Mouse (Mus musculus) cerebellum, adult 11-12 months (tissue): ENCODE data around the gene Spint5.

ENCODE experiments used
- DNase-seq: peaks from one replicate; pipeline ENCODE4 v3.0.0; 2022

Gene Spint5

GRCm38 (mm10) chr2:164737377-164738090, 22.4 kb downstream of the Spint5 start:
- no peak for DNase-seq

- DNase-seq = no peak
Measured at GRCm38 (mm10) chr2:164739876-164740275, 24.8 kb downstream of the Spint5 start.

- no peak for DNase-seq
Measured at GRCm38 (mm10) chr2:164744987-164745386, 29.9 kb downstream of the Spint5 start.

- peak; percentile 88 for DNase-seq
Measured at GRCm38 (mm10) chr2:164745843-164746479, 30.9 kb downstream of the Spint5 start, which contains the start of the genes Wfdc3 and Dnttip1. Wfdc3 (minus strand) TSS chr2:164745931. Dnttip1 (plus strand) TSS chr2:164745983.

- no peak for DNase-seq
Measured at GRCm38 (mm10) chr2:164746693-164747092, 31.6 kb downstream of the Spint5 start.

GRCm38 (mm10) chr2:164748191-164748590, 33.1 kb downstream of the Spint5 start:
- DNase-seq = no peak

- DNase-seq = no peak
Measured at GRCm38 (mm10) chr2:164748991-164749390, 33.9 kb downstream of the Spint5 start.

- no peak for DNase-seq
Measured at GRCm38 (mm10) chr2:164752454-164752853, 37.3 kb downstream of the Spint5 start.

GRCm38 (mm10) chr2:164754105-164754504, 39.0 kb downstream of the Spint5 start:
- DNase-seq = no peak

GRCm38 (mm10) chr2:164754800-164755199, 39.7 kb downstream of the Spint5 start:
- DNase-seq = no peak

GRCm38 (mm10) chr2:164757841-164758240, 42.7 kb downstream of the Spint5 start:
- DNase-seq = no peak

- DNase-seq = no peak
Measured at GRCm38 (mm10) chr2:164758692-164759091, 43.6 kb downstream of the Spint5 start.

GRCm38 (mm10) chr2:164760059-164760833, 45.1 kb downstream of the Spint5 start:
- no peak for DNase-seq

- no peak for DNase-seq
Measured at GRCm38 (mm10) chr2:164761502-164761901, 46.4 kb downstream of the Spint5 start.

- no peak for DNase-seq
Measured at GRCm38 (mm10) chr2:164761971-164762370, 46.9 kb downstream of the Spint5 start.

GRCm38 (mm10) chr2:164762593-164762992, 47.5 kb downstream of the Spint5 start:
- no peak for DNase-seq

GRCm38 (mm10) chr2:164765841-164766240, 50.7 kb downstream of the Spint5 start:
- no peak for DNase-seq
